Mouse (Mus musculus): ENCODE measurements at regions not wholly inside any gene's neighbourhood (a gene's known extent, or its start where the extent isn't known, plus 50 kb on each side); places are given as distances from the start of the nearest gene placed in this dataset.

GRCm38 (mm10) chr5:37897501-37897900 lies 73.1 kb upstream of the Msx1 start:
- DNase-seq (ENCODE audit: low spot score), result no peak

- DNase-seq (ENCODE audit: low spot score), result no peak
These were observed 71.3 kb upstream of the Msx1 start for GRCm38 (mm10) chr5:37895441-37896336.

DNA sequence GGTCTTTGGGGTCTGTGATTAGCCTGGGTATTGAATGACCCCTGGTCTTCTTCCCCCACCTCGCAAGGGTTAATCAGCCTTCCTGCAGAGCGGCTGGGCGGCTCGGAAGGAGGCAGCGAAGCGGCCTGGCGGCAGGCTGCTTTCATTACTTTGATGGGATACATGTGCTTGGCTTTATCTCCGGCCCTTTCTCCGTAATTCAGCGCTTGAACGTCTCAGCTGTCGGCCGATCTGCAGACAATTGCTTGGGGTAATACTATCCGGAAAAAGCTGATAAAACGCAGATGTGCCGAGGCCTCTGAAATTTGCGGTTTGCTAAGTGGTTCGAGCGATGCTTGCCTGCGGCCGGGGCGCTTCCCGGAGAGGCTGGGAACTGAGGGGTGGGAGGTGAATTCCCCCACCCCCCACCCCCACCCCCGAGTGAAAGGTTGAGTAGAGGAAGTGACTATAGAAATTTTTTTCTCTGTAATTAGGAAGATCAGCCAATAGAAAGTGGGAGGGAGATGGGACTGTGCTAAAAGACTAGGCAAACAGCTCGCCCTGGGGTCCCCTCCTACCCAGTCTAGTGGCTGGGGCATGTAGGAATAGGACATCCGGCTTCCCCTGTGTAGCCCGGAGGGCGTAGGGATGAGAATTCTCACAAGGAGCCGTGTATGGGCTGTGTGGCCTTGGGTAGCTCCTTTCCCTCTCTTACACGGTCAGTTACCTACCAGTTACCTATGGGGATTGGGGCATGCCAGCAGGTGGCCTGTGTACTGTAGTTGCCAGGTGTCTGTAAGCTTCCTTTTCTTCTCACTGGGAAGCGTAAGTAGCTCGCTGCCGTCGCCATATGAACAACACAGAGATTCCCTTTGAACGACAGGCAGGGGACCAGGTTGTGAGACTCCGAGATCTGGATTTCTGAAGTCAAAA lies 69.5 kb upstream of the Msx1 start:
- no peak for DNase-seq (ENCODE audit: low spot score)

DNA sequence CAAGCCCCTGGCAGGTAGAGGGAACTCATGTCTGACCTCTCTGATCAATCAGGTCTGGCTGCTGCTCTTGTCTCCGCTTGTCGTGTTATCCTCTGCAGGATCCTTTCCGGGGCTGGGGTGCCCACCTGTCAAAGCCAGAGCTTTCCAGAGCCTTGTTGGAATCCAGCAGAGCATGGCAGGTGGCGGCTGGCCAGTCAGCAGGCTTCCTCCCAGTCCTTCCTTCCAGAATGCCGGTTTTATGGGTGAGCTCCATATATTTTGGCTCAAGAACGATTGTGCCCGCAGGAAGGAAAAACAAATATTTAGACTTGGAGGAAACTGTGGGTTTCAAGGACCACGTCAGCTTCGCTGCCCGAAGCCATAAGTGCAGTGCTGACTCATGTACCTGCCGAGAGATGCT lies 66.3 kb upstream of the Msx1 start:
- no peak for DNase-seq (ENCODE audit: low spot score)

DNA sequence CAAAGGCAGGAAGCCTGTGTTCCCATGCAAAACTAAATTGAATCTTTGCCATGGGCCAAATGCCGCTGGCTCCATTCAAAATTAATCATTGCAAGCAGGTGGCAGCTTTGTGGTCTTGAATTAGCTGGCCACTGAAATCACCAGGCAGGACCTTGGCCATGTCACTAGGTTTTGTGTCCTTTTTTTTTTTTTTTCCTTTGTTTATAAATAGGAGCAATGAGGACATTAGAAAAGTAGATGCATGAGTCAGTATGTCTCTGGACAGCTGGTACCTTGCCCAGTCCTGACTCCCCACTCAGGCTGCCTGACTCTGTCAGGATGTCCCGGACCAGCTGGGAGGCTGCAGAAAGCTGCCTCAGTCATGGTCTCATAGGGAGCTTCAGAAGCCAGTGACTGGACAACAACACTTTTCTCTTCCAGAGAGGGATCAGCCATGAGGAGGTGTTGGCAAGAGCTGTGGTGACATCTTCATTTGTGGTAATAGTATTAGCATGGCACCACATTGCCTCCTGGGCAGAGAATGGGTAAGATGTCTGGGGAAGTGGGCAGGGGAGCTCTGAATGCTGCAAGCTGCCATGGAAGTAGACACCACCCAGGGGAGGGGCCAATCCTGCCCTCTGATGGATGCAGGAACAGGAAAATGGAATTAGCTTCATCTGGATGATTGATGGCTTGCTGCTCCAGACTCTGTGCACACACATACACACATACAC lies 55.4 kb upstream of the Msx1 start:
- no peak for DNase-seq (ENCODE audit: low spot score)

GRCm38 (mm10) chr5:37876240-37876639 lies 51.9 kb upstream of the Msx1 start:
- DNase-seq (ENCODE audit: low spot score), result no peak

DNA sequence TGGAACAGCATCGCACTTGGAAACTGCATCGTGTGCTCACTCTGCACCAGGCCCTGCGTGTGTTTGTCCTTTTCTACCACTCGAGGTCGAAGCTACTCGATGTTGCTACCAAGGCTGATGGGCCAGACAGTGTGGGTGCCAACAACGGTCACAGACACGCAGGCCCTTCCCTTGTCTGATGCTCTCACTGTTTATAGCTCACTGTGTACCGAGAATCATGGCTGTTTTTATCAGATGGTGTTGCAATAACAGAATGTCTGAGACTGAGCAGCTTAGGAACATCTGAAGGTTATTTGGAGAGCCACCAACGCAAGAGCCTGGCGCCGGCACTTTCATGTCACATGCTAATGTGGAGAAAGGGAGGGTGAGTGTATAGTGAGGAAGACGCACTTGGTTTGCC lies 51.1 kb upstream of the Msx1 start:
- DNase-seq (ENCODE audit: low spot score), result no peak

- DNase-seq (ENCODE audit: low spot score), result no peak
These were observed 50.5 kb upstream of the Msx1 start for GRCm38 (mm10) chr5:37874784-37875281.
